Mouse (Mus musculus) neutrophil, adult 5-6 weeks (primary cell): Measurements from ENCODE around the gene Rap1gap2. TPM values are rescaled to one million over a fixed set of nuclear protein-coding genes. Genes with fewer than 3 reads are reported as not detected.

Source experiments
- ATAC-seq: fragments of 151-379, 151-347 bp; 2 replicates; pipeline ENCODE4 v1.8.0; 2017; ENCODE audit warnings: mild to moderate bottlenecking, moderate TSS enrichment; ENCODE audit not compliant: insufficient number of reproducible peaks, poor library complexity, low FRiP score, severe bottlenecking; ENCODE audit errors: extremely low read depth
- total RNA-seq: library from RNA; stranded (forward); fragments of 200-1000 nt; gene quantifications from 2 replicates; pipeline ENCODE4 v1.2.3, GENCODE M21; 2017

Gene Rap1gap2
- 34.8 and 39.7 TPM in 2 replicates for total RNA-seq

- ATAC-seq: no peak
These were observed at the start of gene Rap1gap2 for GRCm38 (mm10) chr11:74610545-74611176. Gene Rap1gap2 (minus strand): TSS chr11:74610915.

- ATAC-seq: no peak
These were observed 49.6 kb upstream of the Rap1gap2 start for GRCm38 (mm10) chr11:74660336-74660735.

- ATAC-seq: no peak
These were observed 45.2 kb upstream of the Rap1gap2 start for GRCm38 (mm10) chr11:74655941-74656340.

GRCm38 (mm10) chr11:74653385-74653784 lies 42.7 kb upstream of the Rap1gap2 start:
- ATAC-seq: no peak

GRCm38 (mm10) chr11:74652791-74653191 lies 42.1 kb upstream of the Rap1gap2 start:
- no peak for ATAC-seq

GRCm38 (mm10) chr11:74650576-74651100 lies 39.9 kb upstream of the Rap1gap2 start:
- ATAC-seq: no peak

GRCm38 (mm10) chr11:74649647-74650551 lies 39.2 kb upstream of the Rap1gap2 start:
- no peak for ATAC-seq

- peak; percentile 90 for ATAC-seq
These were observed 38.5 kb upstream of the Rap1gap2 start, which contains the start of gene Cluh for GRCm38 (mm10) chr11:74649095-74649646. Gene Cluh (plus strand): TSS chr11:74649495.

GRCm38 (mm10) chr11:74648676-74649075 lies 38.0 kb upstream of the Rap1gap2 start:
- no peak for ATAC-seq

GRCm38 (mm10) chr11:74647966-74648365 lies 37.3 kb upstream of the Rap1gap2 start:
- ATAC-seq: peak; percentile 65

GRCm38 (mm10) chr11:74639628-74640027 lies 28.9 kb upstream of the Rap1gap2 start:
- ATAC-seq: no peak

GRCm38 (mm10) chr11:74638791-74639411 lies 28.2 kb upstream of the Rap1gap2 start:
- ATAC-seq: no peak

GRCm38 (mm10) chr11:74637971-74638790 lies 27.5 kb upstream of the Rap1gap2 start:
- no peak for ATAC-seq

GRCm38 (mm10) chr11:74637486-74637885 lies 26.8 kb upstream of the Rap1gap2 start:
- no peak for ATAC-seq

- peak; percentile 63 for ATAC-seq
These were observed 24.0 kb upstream of the Rap1gap2 start for GRCm38 (mm10) chr11:74634490-74635275.

- ATAC-seq: no peak
These were observed 21.4 kb upstream of the Rap1gap2 start for GRCm38 (mm10) chr11:74631880-74632789.

GRCm38 (mm10) chr11:74627481-74627880 lies 16.8 kb upstream of the Rap1gap2 start:
- no peak for ATAC-seq
